Mouse (Mus musculus): ENCODE data around the gene Ak6.

DNA sequence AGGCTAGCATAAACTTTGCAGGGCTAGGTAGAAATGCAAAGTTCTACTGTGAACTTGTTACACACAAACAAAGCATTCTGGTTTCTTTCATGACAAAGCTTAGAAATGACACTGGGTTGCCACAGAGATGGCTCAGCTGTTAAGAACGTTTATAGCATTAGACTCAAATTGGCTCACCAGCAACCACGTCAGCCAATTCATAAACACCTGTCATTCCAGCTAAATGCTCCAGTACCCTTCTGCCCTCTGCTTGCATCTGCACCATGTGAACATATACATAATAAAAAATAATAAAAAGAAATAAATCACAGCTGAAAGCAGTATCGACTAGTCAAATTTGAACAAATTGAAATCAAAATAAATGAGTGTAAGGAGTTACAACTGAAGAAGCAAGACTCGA, 28.5 kb upstream of the Ak6 start:
- no peak for TF ChIP-seq POLR2A (IDR thresholded peaks at IDR 0.05; ENCODE audit: borderline replicate concordance, insufficient read depth, low read length)
- no peak for TF ChIP-seq CTCF (IDR thresholded peaks at IDR 0.05; ENCODE audit: borderline replicate concordance, insufficient read depth, low read depth, low read length)
